11 mouse cellular contexts compared by ENCODE assay signal in genomic region chr10:42934672-42935071, GRCm38 (mm10).
DNase-seq lines count a peak whose midpoint lies in the region; ATAC-seq and TF ChIP-seq lines count a peak whose summit lies in the region.
"Had no signal": no experiment of that assay in that cellular context is flagged by ENCODE, and none has a peak within 500 bp of the region (broad histone marks: within the 10 kb centered on the region; RNA-seq: fewer than 3 reads in every experiment).

No protein-coding gene starts in this region.

- no peak overlapping the region for H3K9ac ChIP-seq in heart, embryonic 16.5 days (ENCODE audit: low read length)
- no peak overlapping the region for H3K9ac ChIP-seq in lung, postnatal 0 days (replicated peaks; ENCODE audit: low read depth)
- H3K9ac ChIP-seq: embryonic facial prominence, embryonic 15.5 days had no signal

- peak; percentile 70 for ATAC-seq in CD4-positive, CD25-positive, alpha-beta regulatory T cell, adult 4 months
- peak; percentile 52 for ATAC-seq in heart, embryonic 16.5 days (replicated peaks; ENCODE audit: extremely low read depth, insufficient read depth, low FRiP score)
- peak; percentile 61 for ATAC-seq in lung, postnatal 0 days
- ATAC-seq: Patski had no signal

- H3ac ChIP-seq in C2C12 (ENCODE audit: control insufficient read depth, insufficient read length, low read depth): peak overlapping the region; percentile 5

- DNase-seq in lung, postnatal 0 days (ENCODE audit: low spot score): peak; percentile 53
- DNase-seq in embryo, embryonic 9.5 days (ENCODE audit: extremely low spot score): no peak
- DNase-seq in Muller cell, postnatal 12 days (ENCODE audit: inconsistent ontology term): no peak
- no peak for DNase-seq in left cerebral cortex, postnatal 36 days (ENCODE audit: low spot score in 2 of 2)
- DNase-seq: gastrocnemius, postnatal 25 days; thymus, adult 2 months had no signal

- H3K79me3 ChIP-seq in C2C12 (ENCODE audit: low read depth): no peaks in the 10 kb centered on the region

- no peak for TF ChIP-seq EP300 in lung, postnatal 0 days (IDR thresholded peaks at IDR 0.05)

- H3K27ac ChIP-seq in heart, embryonic 16.5 days (ENCODE audit: low read length): peak overlapping the region; percentile 21; the same call in 1 of the 2 replicates
- no peak overlapping the region for H3K27ac ChIP-seq in lung, postnatal 0 days (ENCODE audit: low read length)
- H3K27ac ChIP-seq: embryonic facial prominence, embryonic 15.5 days had no signal

- no peaks in the 10 kb centered on the region; the same call in 1 of the 2 replicates for H3K9me3 ChIP-seq in heart, embryonic 16.5 days (replicated peaks; ENCODE audit: control insufficient read depth, low read length)
- H3K9me3 ChIP-seq in lung, postnatal 0 days (ENCODE audit: low read length): no peaks in the 10 kb centered on the region
- H3K9me3 ChIP-seq: embryonic facial prominence, embryonic 15.5 days had no signal

- TF ChIP-seq CTCF in C2C12 (IDR thresholded peaks at IDR 0.05; ENCODE audit: control insufficient read depth, insufficient read depth, insufficient read length): no peak
- no peak for TF ChIP-seq CTCF in lung, postnatal 0 days (IDR thresholded peaks at IDR 0.05)

- H3K4me2 ChIP-seq in heart, embryonic 16.5 days (ENCODE audit: low read depth, low read length): peak overlapping the region; percentile 27; the same call in 1 of the 2 replicates
- no peak overlapping the region for H3K4me2 ChIP-seq in lung, postnatal 0 days (replicated peaks; ENCODE audit: low read depth, low read length)
- H3K4me2 ChIP-seq: embryonic facial prominence, embryonic 15.5 days had no signal

- H3K79me2 ChIP-seq in C2C12 (ENCODE audit: control insufficient read depth, insufficient read depth): no peaks in the 10 kb centered on the region

- intact Hi-C loops in left cerebral cortex, postnatal 36 days (cut with DNase I): no loop called here

- peak overlapping the region; percentile 6 for H3K4me3 ChIP-seq in C2C12 (ENCODE audit: insufficient read depth, poor library complexity, severe bottlenecking)
- H3K4me3 ChIP-seq in heart, embryonic 16.5 days (ENCODE audit: low read length): peak overlapping the region; percentile 11; the same call in 1 of the 2 replicates
- no peak overlapping the region for H3K4me3 ChIP-seq in lung, postnatal 0 days (ENCODE audit: low read depth, low read length)
- H3K4me3 ChIP-seq: embryonic facial prominence, embryonic 15.5 days had no signal

- H3K36me3 ChIP-seq in C2C12 (ENCODE audit: control insufficient read depth, insufficient read depth): no peaks in the 10 kb centered on the region
- H3K36me3 ChIP-seq in heart, embryonic 16.5 days (ENCODE audit: control insufficient read depth, insufficient read depth): no peaks in the 10 kb centered on the region
- H3K36me3 ChIP-seq in lung, postnatal 0 days (ENCODE audit: insufficient read depth, low read length): no peaks in the 10 kb centered on the region
- H3K36me3 ChIP-seq: embryonic facial prominence, embryonic 15.5 days had no signal

- H3K27me3 ChIP-seq in C2C12 (ENCODE audit: control insufficient read depth, insufficient read depth, insufficient read length): no peaks in the 10 kb centered on the region
- no peaks in the 10 kb centered on the region for H3K27me3 ChIP-seq in heart, embryonic 16.5 days (ENCODE audit: control insufficient read depth, insufficient read depth, low read length)
- no peaks in the 10 kb centered on the region for H3K27me3 ChIP-seq in lung, postnatal 0 days (replicated peaks; ENCODE audit: insufficient read depth, low read length)
- H3K27me3 ChIP-seq: embryonic facial prominence, embryonic 15.5 days had no signal

- peaks cover 5% of the 10 kb centered on the region; the same call in 1 of the 2 replicates for H3K4me1 ChIP-seq in heart, embryonic 16.5 days (ENCODE audit: control insufficient read depth, insufficient read depth, low read length)
- no peaks in the 10 kb centered on the region for H3K4me1 ChIP-seq in lung, postnatal 0 days (ENCODE audit: insufficient read depth, low read depth, low read length)

- WGBS in heart, embryonic 16.5 days: 39% methylated on average over 8 of the region's 8 CpGs
- 33% methylated on average over 8 of the region's 8 CpGs for WGBS in lung, postnatal 0 days

TF ChIP-seq in C2C12, 6 proteins besides CTCF, POLR2A, EP300 and RAD21:
- TF ChIP-seq MYOD1 (IDR thresholded peaks at IDR 0.05; ENCODE audit: control insufficient read depth, insufficient read length, low read depth) (peak; percentile 15), FOSL1 (IDR thresholded peaks at IDR 0.05; ENCODE audit: insufficient read depth, low read length, poor library complexity, severe bottlenecking) (no peak)
TF ChIP-seq in C2C12: peak in this region for 1.
